Comparison of ENCODE assay signal across 8 mouse cellular contexts in the genomic region with DNA sequence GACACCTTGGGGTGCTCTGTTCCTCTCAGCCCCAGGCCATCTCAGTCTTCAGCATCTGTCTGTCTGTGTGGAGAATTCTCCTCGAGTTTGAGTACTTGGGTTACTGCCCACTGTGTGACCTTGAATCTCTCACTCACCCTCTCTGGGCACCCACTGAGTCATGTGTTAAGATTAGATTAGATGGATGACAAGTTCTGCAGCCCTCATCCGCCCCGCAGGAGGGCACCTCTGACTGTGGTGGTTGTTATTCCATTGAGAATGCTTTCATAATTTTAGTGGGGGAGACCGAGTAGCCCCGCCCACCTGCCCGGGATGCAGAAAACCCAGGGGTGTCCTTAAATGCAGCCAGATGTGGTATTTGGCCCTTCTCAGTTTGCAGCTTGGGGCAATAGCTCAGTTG. TPM values are rescaled to one million over a fixed set of nuclear protein-coding genes. Genes with fewer than 3 reads are reported as not detected.
A peak's percentile ranks its signal among the peaks of the same experiment; 100 is the strongest.
DNase-seq lines count a peak whose midpoint lies in the region; ATAC-seq and TF ChIP-seq lines count a peak whose summit lies in the region.

No protein-coding gene starts in this region.

- H3K9me3 ChIP-seq in kidney, embryonic 16.5 days (ENCODE audit: low read length): no peaks in the 10 kb centered on the region
- H3K9me3 ChIP-seq in heart, postnatal 0 days (replicated peaks; ENCODE audit: control insufficient read depth, low read length): no peaks in the 10 kb centered on the region
- H3K9me3 ChIP-seq in midbrain, embryonic 13.5 days: no peaks in the 10 kb centered on the region

- ATAC-seq in kidney, embryonic 16.5 days (ENCODE audit: low FRiP score, low TSS enrichment): no peak
- no peak for ATAC-seq in heart, postnatal 0 days (ENCODE audit: insufficient read depth, low read depth)
- ATAC-seq in midbrain, embryonic 13.5 days: no peak
- ATAC-seq in granulocyte monocyte progenitor cell, adult 5-6 weeks (replicated peaks; ENCODE audit: poor library complexity, severe bottlenecking): no peak

- DNase-seq in kidney, adult 9 months: no peak
- peak; percentile 89 for DNase-seq in adrenal gland, adult 2 months
- no peak for DNase-seq in heart, postnatal 0 days (ENCODE audit: low spot score)
- DNase-seq in lung, adult 2 months: no peak
- no peak for DNase-seq in spleen, postnatal 4 days (ENCODE audit: low spot score in 2 of 2)

- H3K4me1 ChIP-seq in kidney, embryonic 16.5 days (ENCODE audit: insufficient read depth, low read length): peaks cover 65% of the 10 kb centered on the region
- H3K4me1 ChIP-seq in heart, postnatal 0 days (ENCODE audit: control insufficient read depth, insufficient read depth): peaks cover 26% of the 10 kb centered on the region
- H3K4me1 ChIP-seq in midbrain, embryonic 13.5 days (replicated peaks): peaks cover 73% of the 10 kb centered on the region
- H3K4me1 ChIP-seq in lung, adult 2 months (ENCODE audit: control insufficient read depth, insufficient read depth, low read length): peaks cover 24% of the 10 kb centered on the region

- no peak for TF ChIP-seq CTCF in heart, postnatal 0 days (IDR thresholded peaks at IDR 0.05; ENCODE audit: low read depth)
- no peak for TF ChIP-seq CTCF in lung, adult 2 months (IDR thresholded peaks at IDR 0.05; ENCODE audit: insufficient read depth, low read length)

- H3K27me3 ChIP-seq in kidney, embryonic 16.5 days (ENCODE audit: insufficient read depth, low read length): 0 out of 2 replicates have a peak, but pooled peaks cover 2% of the 10 kb centered on the region
- no peaks in the 10 kb centered on the region for H3K27me3 ChIP-seq in heart, postnatal 0 days (ENCODE audit: control insufficient read depth, insufficient read depth, low read length)
- H3K27me3 ChIP-seq in midbrain, embryonic 13.5 days: peaks cover 53% of the 10 kb centered on the region

- H3K4me2 ChIP-seq in kidney, embryonic 16.5 days (replicated peaks; ENCODE audit: low read depth, low read length): peak overlapping the region; percentile 57
- peak overlapping the region; percentile 35; the same call in 1 of the 2 replicates for H3K4me2 ChIP-seq in heart, postnatal 0 days (ENCODE audit: low read depth, low read length)
- peak overlapping the region; percentile 42 for H3K4me2 ChIP-seq in midbrain, embryonic 13.5 days (replicated peaks)

- H3K9ac ChIP-seq in kidney, embryonic 16.5 days (replicated peaks; ENCODE audit: low read length): peak overlapping the region; percentile 65
- no peak overlapping the region for H3K9ac ChIP-seq in heart, postnatal 0 days (replicated peaks; ENCODE audit: low read depth, low read length)
- peak overlapping the region; percentile 52; the same call in 1 of the 2 replicates for H3K9ac ChIP-seq in midbrain, embryonic 13.5 days (replicated peaks)

- peaks cover 25% of the 10 kb centered on the region for H3K36me3 ChIP-seq in kidney, embryonic 16.5 days (ENCODE audit: insufficient read depth, low read length)
- peaks cover 39% of the 10 kb centered on the region for H3K36me3 ChIP-seq in heart, postnatal 0 days (replicated peaks; ENCODE audit: control insufficient read depth, insufficient read depth, low read length)
- H3K36me3 ChIP-seq in midbrain, embryonic 13.5 days: peaks cover 43% of the 10 kb centered on the region

- H3K4me3 ChIP-seq in kidney, embryonic 16.5 days (ENCODE audit: low read length): peak overlapping the region; percentile 44
- H3K4me3 ChIP-seq in heart, postnatal 0 days (ENCODE audit: low read depth, low read length): no peak overlapping the region
- H3K4me3 ChIP-seq in midbrain, embryonic 13.5 days (replicated peaks): no peak overlapping the region
- H3K4me3 ChIP-seq in lung, adult 2 months (replicated peaks; ENCODE audit: extremely low read depth, low read depth, low read length): no peak overlapping the region

- TF ChIP-seq EP300 in heart, postnatal 0 days (IDR thresholded peaks at IDR 0.05; ENCODE audit: low read depth): no peak

- 36% methylated on average over 6 of the region's 6 CpGs for WGBS in kidney, embryonic 16.5 days
- 33% methylated on average over 6 of the region's 6 CpGs for WGBS in heart, postnatal 0 days
- WGBS in midbrain, embryonic 13.5 days: 51% methylated on average over 6 of the region's 6 CpGs
- WGBS in lung, adult 2 months: 35% methylated on average over 6 of the region's 6 CpGs

- TF ChIP-seq POLR2A in lung, adult 2 months (IDR thresholded peaks at IDR 0.05; ENCODE audit: borderline replicate concordance, extremely low read depth, low read depth, low read length): no peak

- H3K27ac ChIP-seq in kidney, embryonic 16.5 days (ENCODE audit: low read length): peak overlapping the region; percentile 81
- peak overlapping the region; percentile 47; the same call in 1 of the 2 replicates for H3K27ac ChIP-seq in heart, postnatal 0 days (ENCODE audit: low read depth)
- H3K27ac ChIP-seq in midbrain, embryonic 13.5 days: no peak overlapping the region

RNA-seq across cellular contexts. Expression of a gene that starts 4.2 kb away (rescaled TPM):
- polyA plus RNA-seq in kidney, embryonic 16.5 days (2015; fragmentation: Nextera tagmentation; extraction: Ambion mirVana): 322 and 487 TPM in 2 replicates
- 1,000 to 10,000 TPM; 1,028 to 1,195 TPM for total RNA-seq in adrenal gland, adult 2 months (2021)
- polyA plus RNA-seq in adrenal gland, adult 2 months (2012; rRNA removed): 3,784 and 4,442 TPM in 2 replicates
- 851 and 870 TPM in 2 replicates for total RNA-seq in heart, postnatal 0 days (2014; rRNA removed; ENCODE audit: low replicate concordance)
- 765 and 767 TPM in 2 replicates for polyA plus RNA-seq in heart, postnatal 0 days (2015; fragmentation: Nextera tagmentation; extraction: Ambion mirVana)
- polyA plus RNA-seq in midbrain, embryonic 13.5 days (2015; fragmentation: Nextera tagmentation; extraction: Ambion mirVana): 451 and 572 TPM in 2 replicates
- total RNA-seq in granulocyte monocyte progenitor cell, adult 5-6 weeks (2014; fragmentation: Nextera tagmentation): 216 and 220 TPM in 2 replicates
- total RNA-seq in granulocyte monocyte progenitor cell, adult 5-6 weeks (2017): 151 and 250 TPM in 2 replicates
- 1,275 and 1,423 TPM in 2 replicates for polyA plus RNA-seq in lung, adult 2 months (2012; rRNA removed)

RNA-seq across cellular contexts. Expression of a gene that starts 10.9 kb away (rescaled TPM):
- polyA plus RNA-seq in kidney, embryonic 16.5 days (2015; fragmentation: Nextera tagmentation; extraction: Ambion mirVana): 41.0 and 52.0 TPM in 2 replicates
- 10 to 100 TPM; 50.4 to 51.0 TPM for total RNA-seq in adrenal gland, adult 2 months (2021)
- 417 and 691 TPM in 2 replicates for polyA plus RNA-seq in adrenal gland, adult 2 months (2012; rRNA removed)
- 6.8 and 10.4 TPM in 2 replicates for total RNA-seq in heart, postnatal 0 days (2014; rRNA removed; ENCODE audit: low replicate concordance)
- 11.1 and 11.9 TPM in 2 replicates for polyA plus RNA-seq in heart, postnatal 0 days (2015; fragmentation: Nextera tagmentation; extraction: Ambion mirVana)
- polyA plus RNA-seq in midbrain, embryonic 13.5 days (2015; fragmentation: Nextera tagmentation; extraction: Ambion mirVana): 23.6 and 26.2 TPM in 2 replicates
- total RNA-seq in granulocyte monocyte progenitor cell, adult 5-6 weeks (2014; fragmentation: Nextera tagmentation): 4.4 and 5.0 TPM in 2 replicates
- 0.17 and 2.4 TPM in 2 replicates for total RNA-seq in granulocyte monocyte progenitor cell, adult 5-6 weeks (2017)
- 164 and 218 TPM in 2 replicates for polyA plus RNA-seq in lung, adult 2 months (2012; rRNA removed)

RNA-seq across cellular contexts. Expression of a gene that starts 18.5 kb away (rescaled TPM):
- polyA plus RNA-seq in kidney, embryonic 16.5 days (2015; fragmentation: Nextera tagmentation; extraction: Ambion mirVana): 92.3 and 92.7 TPM in 2 replicates
- total RNA-seq in adrenal gland, adult 2 months (2021): 10 to 100 TPM; 76.6 to 86.0 TPM
- polyA plus RNA-seq in adrenal gland, adult 2 months (2012; rRNA removed): 122 and 124 TPM in 2 replicates
- total RNA-seq in heart, postnatal 0 days (2014; rRNA removed; ENCODE audit: low replicate concordance): 68.2 and 83.9 TPM in 2 replicates
- 50.1 and 52.4 TPM in 2 replicates for polyA plus RNA-seq in heart, postnatal 0 days (2015; fragmentation: Nextera tagmentation; extraction: Ambion mirVana)
- polyA plus RNA-seq in midbrain, embryonic 13.5 days (2015; fragmentation: Nextera tagmentation; extraction: Ambion mirVana): 74.5 and 77.1 TPM in 2 replicates
- 17.0 and 25.7 TPM in 2 replicates for total RNA-seq in granulocyte monocyte progenitor cell, adult 5-6 weeks (2014; fragmentation: Nextera tagmentation)
- 4.9 and 6.4 TPM in 2 replicates for total RNA-seq in granulocyte monocyte progenitor cell, adult 5-6 weeks (2017)
- polyA plus RNA-seq in lung, adult 2 months (2012; rRNA removed): 114 and 117 TPM in 2 replicates

RNA-seq across cellular contexts. Expression of a gene that starts 37.4 kb away (rescaled TPM):
- 18.5 and 22.8 TPM in 2 replicates for polyA plus RNA-seq in kidney, embryonic 16.5 days (2015; fragmentation: Nextera tagmentation; extraction: Ambion mirVana)
- total RNA-seq in adrenal gland, adult 2 months (2021): 10 to 100 TPM; 24.0 to 59.6 TPM
- 49.5 and 90.8 TPM in 2 replicates for polyA plus RNA-seq in adrenal gland, adult 2 months (2012; rRNA removed)
- total RNA-seq in heart, postnatal 0 days (2014; rRNA removed; ENCODE audit: low replicate concordance): 18.6 and 41.4 TPM in 2 replicates
- polyA plus RNA-seq in heart, postnatal 0 days (2015; fragmentation: Nextera tagmentation; extraction: Ambion mirVana): 19.3 and 23.1 TPM in 2 replicates
- 2.8 and 4.4 TPM in 2 replicates for polyA plus RNA-seq in midbrain, embryonic 13.5 days (2015; fragmentation: Nextera tagmentation; extraction: Ambion mirVana)
- 22.2 and 26.0 TPM in 2 replicates for total RNA-seq in granulocyte monocyte progenitor cell, adult 5-6 weeks (2014; fragmentation: Nextera tagmentation)
- total RNA-seq in granulocyte monocyte progenitor cell, adult 5-6 weeks (2017): 4.9 and 7.9 TPM in 2 replicates
- 33.3 and 41.6 TPM in 2 replicates for polyA plus RNA-seq in lung, adult 2 months (2012; rRNA removed)

RNA-seq across cellular contexts. Expression of a gene that starts 39.5 kb away (rescaled TPM):
- 0.70 and 0.98 TPM in 2 replicates for polyA plus RNA-seq in kidney, embryonic 16.5 days (2015; fragmentation: Nextera tagmentation; extraction: Ambion mirVana)
- 1 to 10 TPM; 1.1 to 2.2 TPM for total RNA-seq in adrenal gland, adult 2 months (2021)
- 1.4 and 1.9 TPM in 2 replicates for polyA plus RNA-seq in adrenal gland, adult 2 months (2012; rRNA removed)
- total RNA-seq in heart, postnatal 0 days (2014; rRNA removed; ENCODE audit: low replicate concordance): 0.35 TPM in 1 of 2 replicates, not detected in the other
- polyA plus RNA-seq in heart, postnatal 0 days (2015; fragmentation: Nextera tagmentation; extraction: Ambion mirVana): 0.59 and 0.63 TPM in 2 replicates
- 0.94 and 1.0 TPM in 2 replicates for polyA plus RNA-seq in midbrain, embryonic 13.5 days (2015; fragmentation: Nextera tagmentation; extraction: Ambion mirVana)
- total RNA-seq in granulocyte monocyte progenitor cell, adult 5-6 weeks (2014; fragmentation: Nextera tagmentation): 30.0 and 31.7 TPM in 2 replicates
- 23.8 and 34.6 TPM in 2 replicates for total RNA-seq in granulocyte monocyte progenitor cell, adult 5-6 weeks (2017)
- 8.5 and 9.5 TPM in 2 replicates for polyA plus RNA-seq in lung, adult 2 months (2012; rRNA removed)
